Mouse (Mus musculus): ENCODE measurements around the gene Fmnl2. TPM values are rescaled to one million over a fixed set of nuclear protein-coding genes. Genes with fewer than 3 reads are reported as not detected.

Fmnl2 gene
- polyA plus RNA-seq, 1 experiment from 2014 or later: 7.9 TPM

DNA sequence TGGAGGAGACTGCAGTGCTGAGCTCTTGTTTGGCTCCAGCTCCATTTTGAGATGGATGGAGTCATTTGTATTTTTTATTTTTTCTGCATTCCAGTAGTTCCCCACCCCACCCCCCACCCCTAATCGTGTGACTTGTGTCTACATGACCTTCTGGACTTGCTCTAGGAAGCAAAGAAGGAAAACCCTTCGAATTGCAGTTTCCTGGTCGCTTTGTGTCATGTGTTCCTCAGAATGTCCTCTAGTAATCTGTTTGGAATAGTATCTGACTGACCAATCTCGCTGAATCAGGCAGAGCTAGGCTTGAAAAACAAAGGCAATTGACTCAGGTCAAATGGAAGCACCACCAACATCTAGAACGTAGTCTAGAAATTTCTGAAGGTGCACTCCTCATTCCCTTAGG, 15.0 kb downstream of the Fmnl2 start:
- WGBS: 82% methylated on average over 5 of the region's 5 CpGs
- Histone ChIP-seq H3K9me3 (replicated peaks) (no peaks in the 10 kb centered on the region), H3K4me3 (no peak overlapping the region), H3K27me3 (ENCODE audit: low read depth, poor library complexity, severe bottlenecking) (no peaks in the 10 kb centered on the region), H3K4me1 (peaks cover 35% of the 10 kb centered on the region), H3K27ac (no peak overlapping the region), H3K36me3 (peaks cover 9% of the 10 kb centered on the region)
- no peak for DNase-seq (ENCODE audit: low spot score)

DNA sequence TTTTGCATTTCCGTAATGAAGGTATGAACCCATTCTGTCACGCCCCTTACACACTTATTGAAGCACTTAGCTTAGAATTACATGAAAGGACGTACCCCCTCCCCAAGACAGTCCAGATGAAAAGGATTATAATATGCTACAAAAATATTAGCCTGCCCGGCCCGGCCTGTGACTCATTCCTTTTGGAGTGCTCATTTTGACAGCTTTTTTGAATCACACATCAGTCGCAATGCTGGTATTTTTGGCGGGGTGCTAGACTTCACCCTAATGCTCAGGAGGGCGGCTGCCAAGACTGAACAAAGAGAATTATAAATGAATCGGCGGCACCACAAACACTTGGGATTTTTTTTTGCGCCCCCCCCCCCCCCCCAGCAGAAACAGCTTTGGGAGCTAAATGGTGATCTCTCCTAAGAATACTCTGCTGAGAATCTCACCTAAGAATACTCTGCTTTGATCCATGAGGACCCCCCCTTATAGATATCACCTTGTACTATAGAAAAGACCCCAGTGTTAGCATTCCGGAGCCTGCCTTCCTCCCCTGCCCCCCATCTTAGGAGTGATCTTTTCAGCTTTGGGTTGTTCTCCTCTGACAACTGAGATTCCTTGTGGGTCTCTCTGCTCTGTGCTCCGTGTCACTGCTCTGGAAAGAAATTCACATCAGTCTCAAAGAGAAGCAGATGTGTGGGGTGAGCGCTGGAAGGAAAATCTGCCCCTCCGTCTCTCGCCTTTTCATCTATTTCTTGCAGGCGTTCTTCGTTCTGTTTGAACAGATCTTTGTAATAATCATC, 15.8 kb downstream of the Fmnl2 start:
- Histone ChIP-seq H3K4me3 (no peak overlapping the region), H3K9me3 (replicated peaks) (no peaks in the 10 kb centered on the region), H3K27me3 (ENCODE audit: low read depth, poor library complexity, severe bottlenecking) (no peaks in the 10 kb centered on the region), H3K36me3 (peaks cover 1% of the 10 kb centered on the region), H3K27ac (no peak overlapping the region), H3K4me1 (peaks cover 37% of the 10 kb centered on the region)
- DNase-seq (ENCODE audit: low spot score): no peak
- 80% methylated on average over 18 of the region's 18 CpGs for WGBS

DNA sequence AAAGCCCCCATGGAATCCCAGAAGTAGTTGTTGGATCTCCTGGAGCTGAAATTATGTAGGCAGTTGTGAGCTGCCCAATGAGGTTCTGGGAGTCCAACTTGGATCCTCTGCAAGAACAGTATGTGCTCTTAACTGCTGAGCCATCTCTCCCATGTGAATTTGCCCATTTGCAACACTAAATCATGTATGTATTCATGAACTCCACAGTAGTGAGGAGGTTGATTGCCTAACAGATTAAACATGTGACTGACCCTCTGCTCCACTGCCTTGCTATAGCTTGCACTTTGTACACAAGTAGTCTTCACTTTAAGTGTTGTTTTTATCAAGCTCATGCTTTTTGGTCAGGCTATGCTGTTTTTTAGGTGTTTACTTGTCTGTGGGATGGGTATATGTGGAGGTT, 17.1 kb downstream of the Fmnl2 start:
- H3K4me1 ChIP-seq: peaks cover 37% of the 10 kb centered on the region
- no peak overlapping the region for H3K27ac ChIP-seq
- no peak overlapping the region for H3K4me3 ChIP-seq
- no peaks in the 10 kb centered on the region for H3K9me3 ChIP-seq (replicated peaks)
- H3K36me3 ChIP-seq: no peaks in the 10 kb centered on the region
- no peaks in the 10 kb centered on the region for H3K27me3 ChIP-seq (ENCODE audit: low read depth, poor library complexity, severe bottlenecking)
- no peak for DNase-seq (ENCODE audit: low spot score)

DNA sequence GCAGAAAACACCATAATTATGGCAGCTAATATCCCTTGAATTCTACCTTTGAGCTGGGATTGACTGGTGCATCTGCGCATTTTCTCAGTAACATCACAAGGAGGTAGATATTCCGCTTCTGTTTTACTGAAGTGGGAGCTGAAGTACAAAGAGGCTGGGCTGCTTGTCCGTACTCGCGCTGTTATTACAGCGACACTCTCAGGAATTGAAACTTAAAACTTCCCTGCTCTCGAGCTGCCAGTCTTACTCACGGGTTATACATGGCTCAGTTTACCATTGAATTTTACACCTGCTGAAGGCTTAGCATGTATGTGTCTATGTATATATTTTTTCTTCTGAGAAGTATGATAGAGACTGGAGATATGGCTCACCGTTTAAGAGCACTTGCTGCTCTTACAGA, 18.1 kb downstream of the Fmnl2 start:
- Histone ChIP-seq H3K27me3 (ENCODE audit: low read depth, poor library complexity, severe bottlenecking) (no peaks in the 10 kb centered on the region), H3K36me3 (no peaks in the 10 kb centered on the region), H3K4me1 (peaks cover 37% of the 10 kb centered on the region), H3K27ac (no peak overlapping the region), H3K9me3 (replicated peaks) (no peaks in the 10 kb centered on the region), H3K4me3 (no peak overlapping the region)
- WGBS: 83% methylated on average over 9 of the region's 9 CpGs
- no peak for DNase-seq (ENCODE audit: low spot score)

DNA sequence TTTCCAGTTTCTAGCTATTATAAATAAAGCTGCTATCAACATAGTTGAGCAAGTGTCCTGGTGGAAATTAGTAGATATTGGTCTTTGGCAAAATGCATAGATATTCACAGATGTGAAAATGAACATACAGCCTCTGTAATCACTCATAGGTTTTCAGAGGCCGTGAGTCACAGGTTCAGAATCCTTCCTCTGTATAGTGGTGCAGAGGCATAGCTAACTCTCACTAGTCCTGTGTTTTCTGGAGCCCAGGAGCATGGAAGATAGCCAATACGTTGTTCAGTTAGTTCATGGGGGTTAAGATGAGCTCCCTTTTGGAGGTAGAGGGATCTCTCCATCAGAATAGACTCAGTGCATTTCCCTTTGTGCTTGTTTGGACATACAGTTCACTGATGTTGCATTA, 25.7 kb downstream of the Fmnl2 start:
- Histone ChIP-seq H3K4me3 (no peak overlapping the region), H3K27me3 (ENCODE audit: low read depth, poor library complexity, severe bottlenecking) (no peaks in the 10 kb centered on the region), H3K27ac (no peak overlapping the region), H3K36me3 (no peaks in the 10 kb centered on the region), H3K9me3 (replicated peaks) (no peaks in the 10 kb centered on the region), H3K4me1 (peaks cover 4% of the 10 kb centered on the region; the same call in 1 of the 2 replicates)
- DNase-seq (ENCODE audit: low spot score): no peak
- WGBS: 88% methylated on average over 2 of the region's 2 CpGs

DNA sequence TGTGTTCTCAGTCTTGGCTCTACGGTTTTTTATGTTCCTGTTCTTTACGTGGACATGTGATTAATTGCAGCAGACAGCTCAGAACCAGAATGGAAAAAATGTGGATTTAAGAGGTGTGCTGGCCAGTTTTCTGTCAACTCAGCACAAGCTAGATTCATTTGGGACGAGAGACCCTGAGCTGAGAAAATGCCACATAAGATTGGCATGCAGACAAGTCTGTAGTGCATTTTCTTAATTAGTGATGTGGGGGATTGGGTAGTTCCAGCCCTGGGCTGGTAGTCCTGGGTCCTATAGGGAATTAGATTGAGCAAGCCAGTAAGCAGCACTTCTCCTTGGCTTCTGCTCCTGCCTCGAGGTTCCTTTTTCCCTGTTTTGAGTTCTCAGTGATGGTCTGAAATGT, 26.4 kb downstream of the Fmnl2 start:
- H3K4me1 ChIP-seq: peaks cover 4% of the 10 kb centered on the region; the same call in 1 of the 2 replicates
- no peaks in the 10 kb centered on the region for H3K27me3 ChIP-seq (ENCODE audit: low read depth, poor library complexity, severe bottlenecking)
- no peaks in the 10 kb centered on the region for H3K9me3 ChIP-seq (replicated peaks)
- DNase-seq (ENCODE audit: low spot score): no peak
- no peak overlapping the region for H3K27ac ChIP-seq
- no peaks in the 10 kb centered on the region for H3K36me3 ChIP-seq
- whole genome bisulfite sequencing: 72% methylated on average over 4 of the region's 4 CpGs
- H3K4me3 ChIP-seq: no peak overlapping the region

DNA sequence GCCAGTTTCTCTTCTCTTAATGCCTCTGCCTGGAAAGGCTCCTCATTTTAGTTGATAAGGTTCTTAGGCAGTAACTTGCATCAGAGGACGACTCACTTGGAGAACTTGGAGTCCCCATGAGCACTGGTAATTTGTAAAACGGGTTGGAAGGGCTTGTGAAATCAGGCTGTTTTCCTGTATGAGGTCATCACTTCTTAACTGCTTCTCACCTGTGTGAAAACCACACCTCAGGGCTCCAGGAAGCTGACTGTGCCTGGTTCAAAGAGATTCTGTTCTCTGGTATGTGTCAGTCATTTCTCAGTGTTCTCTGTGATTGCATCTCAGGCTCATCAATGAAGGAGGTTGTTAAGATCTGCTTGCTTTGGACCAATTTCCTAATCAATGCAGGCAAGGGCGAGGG, 27.4 kb downstream of the Fmnl2 start:
- DNase-seq (ENCODE audit: low spot score): no peak
- 36% methylated on average over 3 of the region's 3 CpGs for WGBS
- H3K27ac ChIP-seq: no peak overlapping the region
- H3K9me3 ChIP-seq (replicated peaks): no peaks in the 10 kb centered on the region
- peaks cover 4% of the 10 kb centered on the region; the same call in 1 of the 2 replicates for H3K4me1 ChIP-seq
- no peaks in the 10 kb centered on the region for H3K36me3 ChIP-seq
- no peak overlapping the region for H3K4me3 ChIP-seq
- H3K27me3 ChIP-seq (ENCODE audit: low read depth, poor library complexity, severe bottlenecking): no peaks in the 10 kb centered on the region

DNA sequence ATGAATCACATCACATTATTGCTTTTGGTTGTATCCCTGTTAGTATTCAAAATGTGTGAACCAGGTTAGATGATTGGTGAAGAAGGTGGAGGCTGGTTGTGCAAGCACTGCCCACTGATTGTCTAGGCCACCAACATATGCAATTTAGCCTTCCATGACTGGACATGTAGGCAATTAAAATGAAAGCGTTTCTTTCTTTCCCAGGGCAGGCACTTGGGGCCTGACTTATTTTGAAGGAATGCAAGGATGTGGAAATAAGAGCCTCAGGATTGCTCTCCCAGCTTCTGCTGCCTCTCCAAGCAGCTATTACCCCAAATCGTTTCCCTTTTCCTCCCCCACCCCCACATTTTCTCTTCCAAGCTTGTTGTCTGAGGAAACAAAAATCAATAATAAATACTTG, 29.6 kb downstream of the Fmnl2 start:
- Histone ChIP-seq H3K4me3 (no peak overlapping the region), H3K27me3 (ENCODE audit: low read depth, poor library complexity, severe bottlenecking) (no peaks in the 10 kb centered on the region), H3K4me1 (peaks cover 8% of the 10 kb centered on the region), H3K9me3 (replicated peaks) (no peaks in the 10 kb centered on the region), H3K36me3 (no peaks in the 10 kb centered on the region), H3K27ac (no peak overlapping the region)
- whole genome bisulfite sequencing: 66% methylated on average over 2 of the region's 2 CpGs
- DNase-seq (ENCODE audit: low spot score): no peak

DNA sequence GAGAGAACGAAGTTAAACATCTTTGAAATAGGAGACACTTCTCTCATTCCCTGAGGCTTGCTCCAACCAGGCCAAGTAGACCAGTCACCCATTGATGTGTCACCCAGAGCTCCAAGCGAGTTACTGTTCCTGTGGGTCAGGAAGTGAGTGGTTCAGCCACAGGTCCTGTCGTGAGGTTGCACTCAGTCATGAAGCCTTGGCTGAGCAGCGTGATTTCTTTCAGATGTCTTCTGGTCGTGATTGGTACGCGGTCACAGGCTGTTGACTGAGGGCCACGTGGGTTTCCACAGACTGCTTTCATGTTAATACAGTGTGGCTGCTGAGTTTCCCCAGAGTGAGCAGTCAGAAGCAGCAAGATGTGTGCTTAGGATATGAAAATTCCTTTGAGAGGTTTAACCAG, 33.5 kb downstream of the Fmnl2 start:
- no peaks in the 10 kb centered on the region for H3K27me3 ChIP-seq (ENCODE audit: low read depth, poor library complexity, severe bottlenecking)
- 77% methylated on average over 8 of the region's 8 CpGs for WGBS
- no peaks in the 10 kb centered on the region for H3K36me3 ChIP-seq
- peaks cover 16% of the 10 kb centered on the region for H3K4me1 ChIP-seq
- H3K4me3 ChIP-seq: no peak overlapping the region
- H3K9me3 ChIP-seq (replicated peaks): no peaks in the 10 kb centered on the region
- H3K27ac ChIP-seq: no peak overlapping the region
- no peak for DNase-seq (ENCODE audit: low spot score)

DNA sequence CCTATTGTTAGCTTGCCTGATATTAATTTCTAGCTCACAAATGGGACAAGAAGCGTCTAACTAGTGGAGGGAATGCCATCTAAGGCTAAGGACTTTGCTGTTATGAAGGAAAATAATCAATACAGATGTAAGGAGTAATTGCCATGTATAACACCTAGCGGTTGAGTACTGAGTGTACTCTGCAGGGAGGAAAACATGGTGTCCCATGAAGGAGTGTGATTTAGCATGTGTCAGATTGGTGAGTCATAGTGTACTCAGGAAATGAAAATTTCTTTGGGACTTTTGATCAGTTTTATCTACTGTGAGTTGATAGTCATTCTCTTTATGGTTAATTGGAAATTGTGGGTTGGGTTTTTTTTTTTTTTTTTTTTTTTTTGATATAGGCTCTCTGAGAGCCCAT, 34.1 kb downstream of the Fmnl2 start:
- H3K27ac ChIP-seq: no peak overlapping the region
- no peak overlapping the region for H3K4me3 ChIP-seq
- H3K27me3 ChIP-seq (ENCODE audit: low read depth, poor library complexity, severe bottlenecking): no peaks in the 10 kb centered on the region
- no peaks in the 10 kb centered on the region for H3K9me3 ChIP-seq (replicated peaks)
- no peak for DNase-seq (ENCODE audit: low spot score)
- WGBS: 93% methylated on average over 2 of the region's 2 CpGs
- peaks cover 20% of the 10 kb centered on the region for H3K4me1 ChIP-seq
- no peaks in the 10 kb centered on the region for H3K36me3 ChIP-seq

DNA sequence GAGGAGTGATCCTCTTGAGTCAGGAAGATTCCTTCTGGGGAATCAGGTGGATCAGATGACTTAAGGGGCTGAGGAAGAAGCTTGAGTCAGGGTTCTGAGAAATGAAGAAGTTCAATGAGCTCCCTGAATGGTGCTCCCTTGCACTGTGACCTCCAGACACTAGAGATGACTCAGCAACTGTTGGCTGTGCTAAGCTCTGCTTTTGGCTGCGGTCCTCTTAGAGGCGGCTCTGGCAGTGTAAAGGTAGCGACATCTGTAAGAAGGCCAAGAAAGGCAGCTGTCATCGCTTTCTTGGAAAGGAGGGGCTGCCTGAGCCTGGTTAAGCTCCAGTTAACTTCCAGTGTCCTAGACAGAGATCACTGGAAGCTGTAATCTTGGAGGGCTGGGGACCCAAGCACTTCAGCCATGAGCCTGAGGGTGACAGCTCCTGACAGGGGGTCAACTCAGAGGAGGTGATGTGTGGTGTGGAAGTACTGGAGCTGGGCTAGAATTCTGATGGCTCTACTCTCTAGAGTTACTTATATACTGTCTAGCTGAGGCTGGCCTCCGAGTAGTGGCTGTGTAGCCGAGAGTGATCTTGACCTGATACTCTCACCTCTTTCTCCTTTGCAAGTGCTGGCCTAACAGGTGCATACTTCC, 37.4 kb downstream of the Fmnl2 start:
- Histone ChIP-seq H3K4me1 (peaks cover 39% of the 10 kb centered on the region), H3K9me3 (replicated peaks) (no peaks in the 10 kb centered on the region), H3K36me3 (no peaks in the 10 kb centered on the region), H3K4me3 (no peak overlapping the region), H3K27ac (no peak overlapping the region), H3K27me3 (ENCODE audit: low read depth, poor library complexity, severe bottlenecking) (no peaks in the 10 kb centered on the region)
- 87% methylated on average over 6 of the region's 6 CpGs for WGBS
- no peak for DNase-seq (ENCODE audit: low spot score)

DNA sequence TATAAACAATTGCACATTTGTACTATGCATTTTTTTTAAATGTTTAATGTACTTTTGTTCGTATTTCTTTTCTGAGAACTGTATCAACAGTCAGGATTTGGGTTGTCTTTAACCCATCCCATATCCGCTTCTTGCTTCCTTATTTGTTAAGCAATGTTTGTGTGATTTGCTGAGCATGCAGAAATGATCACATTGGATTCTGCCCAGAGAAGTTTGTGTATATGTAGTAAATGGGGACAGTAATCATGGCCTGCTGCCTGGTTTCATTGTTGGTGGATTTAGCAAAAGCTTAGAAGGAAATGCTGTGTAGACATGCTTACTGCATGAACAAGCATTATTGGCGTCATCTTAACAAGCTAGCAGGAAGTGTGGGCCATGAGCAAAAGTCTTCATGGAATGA, 39.3 kb downstream of the Fmnl2 start:
- H3K4me1 ChIP-seq: peaks cover 49% of the 10 kb centered on the region
- H3K27ac ChIP-seq: no peak overlapping the region
- no peaks in the 10 kb centered on the region for H3K9me3 ChIP-seq (replicated peaks)
- H3K4me3 ChIP-seq: no peak overlapping the region
- DNase-seq (ENCODE audit: low spot score): no peak
- 93% methylated on average over 3 of the region's 3 CpGs for WGBS
- no peaks in the 10 kb centered on the region for H3K36me3 ChIP-seq
- no peaks in the 10 kb centered on the region for H3K27me3 ChIP-seq (ENCODE audit: low read depth, poor library complexity, severe bottlenecking)

DNA sequence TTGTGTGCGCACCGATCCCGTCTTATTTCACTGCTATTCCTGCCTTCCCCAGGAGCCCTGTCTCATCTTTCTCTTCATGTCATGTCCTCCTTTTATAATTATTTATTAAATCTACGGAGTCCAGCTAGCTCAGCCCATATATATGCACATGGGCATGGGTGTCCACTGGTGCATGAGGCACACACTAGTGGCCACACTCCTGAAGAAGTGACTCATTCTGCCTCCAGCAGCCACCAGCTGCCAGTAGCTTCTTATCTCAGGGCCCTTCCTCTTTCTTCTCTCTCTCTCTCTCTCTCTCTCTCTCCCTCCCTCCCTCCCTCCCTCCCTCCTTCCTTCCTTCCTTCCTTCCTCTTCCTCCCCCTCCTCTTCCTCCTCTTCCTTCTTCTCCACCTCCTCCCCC, 43.1 kb downstream of the Fmnl2 start:
- Histone ChIP-seq H3K36me3 (no peaks in the 10 kb centered on the region), H3K4me1 (peaks cover 62% of the 10 kb centered on the region), H3K9me3 (replicated peaks) (no peaks in the 10 kb centered on the region), H3K4me3 (no peak overlapping the region), H3K27ac (0 out of 2 replicates have a peak overlapping the region, but pooled peaks have one; percentile 50), H3K27me3 (ENCODE audit: low read depth, poor library complexity, severe bottlenecking) (no peaks in the 10 kb centered on the region)
- DNase-seq (ENCODE audit: low spot score): no peak
- whole genome bisulfite sequencing: 92% methylated on average over 4 of the region's 4 CpGs

All from limb, embryonic 10.5 days (tissue).